Mouse (Mus musculus) lung, postnatal 14 days (tissue): ENCODE results near the gene Tmem236.

ENCODE experiments used
- DNase-seq: peaks from one replicate; pipeline ENCODE4 v3.0.0; 2021

The Tmem236 gene

GRCm38 (mm10) chr2:14258345-14258850, 84.1 kb downstream of the Tmem236 start:
- DNase-seq, result no peak

GRCm38 (mm10) chr2:14262090-14262489, 87.8 kb downstream of the Tmem236 start:
- no peak for DNase-seq

DNA sequence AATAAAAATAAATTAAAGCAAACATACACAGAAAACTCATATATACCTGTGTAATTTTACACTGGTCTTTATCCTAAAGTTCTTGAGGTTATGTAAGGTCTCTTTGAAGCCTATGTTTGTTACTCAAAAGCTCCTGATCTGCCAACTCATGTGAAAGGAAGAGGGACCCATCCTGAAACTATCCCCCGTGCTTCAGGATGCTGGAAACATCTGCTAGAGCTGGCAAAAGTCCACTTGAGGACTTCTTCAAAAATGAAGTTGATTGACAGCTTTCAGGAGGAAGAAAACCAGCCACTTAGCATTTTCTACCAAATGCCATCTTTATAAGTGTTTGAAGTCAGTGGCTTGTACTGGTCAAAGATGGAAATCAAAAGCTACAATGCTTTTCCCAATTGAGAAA, 94.8 kb downstream of the Tmem236 start:
- no peak for DNase-seq
